Mouse (Mus musculus) heart, embryonic 16.5 days (tissue): ENCODE measurements around the gene Prelid1. TPM values are rescaled to one million over a fixed set of nuclear protein-coding genes. Genes with fewer than 3 reads are reported as not detected.

Experiments used
- ATAC-seq: fragments of 200-750 bp; cut with Nextera tagmentation; replicated peaks from 2 replicates; pipeline ENCODE4 v1.8.0; 2017; ENCODE audit warnings: moderate number of reproducible peaks; ENCODE audit not compliant: insufficient read depth, low FRiP score; ENCODE audit errors: extremely low read depth
- H3K27ac ChIP-seq: fragments of 300-500 bp; sonication (generic); 2 replicates; pipeline ENCODE4 v1.5.1; 2014; ENCODE audit warnings: mild to moderate bottlenecking, low read length, control low read depth, moderate library complexity
- H3K27me3 ChIP-seq: fragments of 300-500 bp; sonication (generic); 2 replicates; pipeline ENCODE4 v1.6.1; 2014; ENCODE audit warnings: low read length, mixed read lengths; ENCODE audit not compliant: control insufficient read depth, insufficient read depth
- H3K36me3 ChIP-seq: fragments of 300-500 bp; sonication (generic); 2 replicates; pipeline ENCODE4 v1.6.1; 2014; ENCODE audit not compliant: control insufficient read depth, insufficient read depth
- H3K4me1 ChIP-seq: fragments of 300-500 bp; sonication (generic); 2 replicates; pipeline ENCODE4 v1.6.1; 2014; ENCODE audit warnings: low read length, mixed read lengths; ENCODE audit not compliant: control insufficient read depth, insufficient read depth
- H3K4me2 ChIP-seq: fragments of 300-500 bp; sonication (generic); 2 replicates; pipeline ENCODE4 v1.6.1; 2014; ENCODE audit warnings: low read depth, mild to moderate bottlenecking, control low read depth, low read length
- H3K4me3 ChIP-seq: fragments of 300-500 bp; sonication (generic); 2 replicates; pipeline ENCODE4 v1.5.1; 2014; ENCODE audit warnings: mild to moderate bottlenecking, control low read depth, low read length
- H3K9ac ChIP-seq: fragments of 300-500 bp; sonication (generic); 2 replicates; pipeline ENCODE4 v1.6.1; 2014; ENCODE audit warnings: low read length, control low read depth
- H3K9me3 ChIP-seq: fragments of 300-500 bp; sonication (generic); replicated peaks from 2 replicates; pipeline ENCODE4 v1.6.1; 2016; ENCODE audit warnings: low read length; ENCODE audit not compliant: control insufficient read depth
- WGBS: fragments of 180-500 bp; shearing (Covaris S2); extraction: QIAGEN DNeasy Blood & Tissue Kit; methylation state at CpG from one replicate; pipeline ENCODE4 v1.1.7; 2014; 5-methylcytosine and 5-hydroxymethylcytosine counted together
- polyA plus RNA-seq: library from polyadenylated mRNA; unstranded; fragments of >200 nt; fragmentation: Nextera tagmentation; extraction: Ambion mirVana; gene quantifications from 2 replicates; pipeline ENCODE4 v1.2.1, GENCODE M21; 2015

Gene Prelid1
- polyA plus RNA-seq, 1 experiment from 2014 or later: 339 TPM

GRCm38 (mm10) chr13:55318351-55318750 lies 1.9 kb upstream of the Prelid1 start:
- H3K4me2 ChIP-seq: no peak overlapping the region
- no peak for ATAC-seq
- no peak overlapping the region for H3K9ac ChIP-seq
- H3K27me3 ChIP-seq: no peaks in the 10 kb centered on the region
- H3K27ac ChIP-seq: no peak overlapping the region
- H3K4me3 ChIP-seq: no peak overlapping the region
- no peaks in the 10 kb centered on the region for H3K9me3 ChIP-seq
- WGBS: 75% methylated on average over 3 of the region's 3 CpGs
- H3K4me1 ChIP-seq: peaks cover 19% of the 10 kb centered on the region
- H3K36me3 ChIP-seq: peaks cover 30% of the 10 kb centered on the region

DNA sequence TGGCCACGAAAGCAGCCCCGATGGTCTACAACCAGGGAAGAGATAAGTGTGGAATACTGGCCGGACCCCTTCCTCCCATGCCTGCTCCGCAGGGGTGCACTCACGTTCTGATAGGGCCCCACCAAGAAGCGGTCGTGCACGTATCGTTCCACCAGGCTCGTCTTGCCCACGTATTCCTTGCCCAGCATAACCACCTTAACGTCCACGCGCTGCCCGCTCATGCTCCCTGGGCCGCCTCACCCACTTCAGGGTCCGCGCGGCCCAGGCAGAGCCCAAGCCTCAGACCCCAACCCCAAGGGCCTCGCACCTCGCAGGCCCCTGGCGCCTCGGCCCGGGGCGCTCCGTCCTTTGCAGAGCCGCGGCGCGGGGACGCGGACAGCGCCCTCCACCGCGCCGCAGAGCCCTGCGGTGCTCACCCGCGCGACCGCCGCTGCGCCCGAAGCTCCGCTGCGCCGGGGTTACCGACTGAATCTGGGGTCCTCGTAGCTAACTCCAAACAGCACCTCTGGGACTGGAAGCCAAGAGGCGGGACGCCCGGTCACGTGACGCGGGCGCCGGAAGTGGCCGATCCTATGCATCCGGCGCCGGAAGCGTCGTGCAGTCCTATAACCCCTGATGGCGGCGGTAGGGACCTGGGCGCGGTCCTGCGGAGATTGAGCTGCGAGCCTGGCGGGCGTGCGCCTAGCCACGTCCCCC lies 1.3 kb downstream of the Prelid1 start, which contains the start of gene Rab24:
Gene Rab24, minus strand, starts transcription at position 513 of the 696 bp plus-strand sequence.
- H3K9me3 ChIP-seq: no peaks in the 10 kb centered on the region
- peaks cover 30% of the 10 kb centered on the region for H3K4me1 ChIP-seq
- WGBS: under 1% methylated on average over 73 of the region's 73 CpGs
- peak within 1 kb of the TSS; percentile 79 for H3K27ac ChIP-seq
- H3K27me3 ChIP-seq: no peaks in the 10 kb centered on the region
- H3K4me3 ChIP-seq: peak within 1 kb of the TSS; percentile 76
- peak; percentile 89 for ATAC-seq
- H3K36me3 ChIP-seq: peaks cover 36% of the 10 kb centered on the region
- H3K4me2 ChIP-seq: peak within 1 kb of the TSS; percentile 79
- peak within 1 kb of the TSS; percentile 88 for H3K9ac ChIP-seq

DNA sequence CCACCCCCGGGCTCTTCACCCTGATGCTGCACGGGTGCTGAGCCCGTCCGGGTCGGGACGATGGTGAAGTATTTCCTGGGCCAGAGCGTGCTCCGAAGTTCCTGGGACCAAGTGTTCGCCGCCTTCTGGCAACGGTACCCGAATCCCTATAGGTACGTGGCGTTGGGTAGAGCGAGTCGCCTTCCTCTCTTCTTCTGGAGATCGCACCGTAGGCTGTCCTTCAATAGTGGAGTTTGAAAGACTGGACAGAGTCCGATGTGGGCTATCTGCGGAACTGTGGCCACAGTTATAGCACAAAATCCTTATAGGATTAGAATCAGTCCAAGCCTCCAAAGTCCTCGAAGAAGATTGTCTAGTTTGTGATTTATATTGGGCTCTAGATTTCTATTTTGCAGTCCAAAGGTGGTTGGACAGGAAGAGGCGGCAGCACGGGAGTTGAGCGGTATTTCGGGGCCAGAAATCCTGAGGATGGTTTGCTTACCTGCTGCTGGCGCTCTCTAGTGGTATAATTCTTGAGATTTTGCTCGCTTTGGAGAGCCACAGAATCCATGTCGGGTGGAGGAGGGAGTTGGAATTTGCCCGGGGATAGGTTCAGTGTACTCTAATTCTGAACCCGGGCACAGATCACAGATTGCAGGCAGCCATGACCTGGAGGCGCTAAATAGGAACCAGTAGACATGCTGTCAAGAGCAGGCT lies 2.0 kb downstream of the Prelid1 start:
- Histone ChIP-seq H3K36me3 (peaks cover 32% of the 10 kb centered on the region), H3K9ac (peak overlapping the region; percentile 88), H3K9me3 (no peaks in the 10 kb centered on the region), H3K4me1 (peaks cover 35% of the 10 kb centered on the region), H3K4me3 (peak overlapping the region; percentile 76), H3K4me2 (peak overlapping the region; percentile 79), H3K27ac (peak overlapping the region; percentile 79), H3K27me3 (no peaks in the 10 kb centered on the region)
- peak; percentile 20; the same call in 1 of the 2 replicates for ATAC-seq
- WGBS: under 1% methylated on average over 31 of the region's 31 CpGs

DNA sequence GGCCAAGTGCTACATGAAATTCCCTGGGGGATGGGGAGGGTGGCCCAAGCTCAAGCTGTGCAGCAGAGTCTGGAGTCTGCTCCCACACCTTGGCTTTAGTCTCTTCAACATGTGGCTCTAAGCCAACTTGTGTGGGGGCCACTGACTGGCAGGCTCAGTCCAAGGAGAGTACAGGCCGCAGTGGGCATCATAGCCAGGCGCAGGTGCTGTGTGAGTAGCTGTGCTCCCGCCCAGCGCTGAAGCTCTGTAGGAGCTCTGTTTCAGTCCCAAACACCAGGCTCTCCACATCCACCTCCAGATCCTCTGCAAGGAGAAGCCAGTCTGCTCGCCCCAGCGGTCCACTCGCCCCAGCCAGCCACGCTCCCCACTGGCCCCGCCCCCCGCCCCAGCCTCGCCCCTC lies 5.3 kb downstream of the Prelid1 start:
- Histone ChIP-seq H3K27me3 (no peaks in the 10 kb centered on the region), H3K36me3 (peaks cover 26% of the 10 kb centered on the region), H3K4me2 (no peak overlapping the region), H3K9me3 (no peaks in the 10 kb centered on the region), H3K4me1 (peaks cover 47% of the 10 kb centered on the region), H3K9ac (no peak overlapping the region), H3K27ac (no peak overlapping the region), H3K4me3 (no peak overlapping the region)
- ATAC-seq: no peak
- 75% methylated on average over 11 of the region's 11 CpGs for WGBS

DNA sequence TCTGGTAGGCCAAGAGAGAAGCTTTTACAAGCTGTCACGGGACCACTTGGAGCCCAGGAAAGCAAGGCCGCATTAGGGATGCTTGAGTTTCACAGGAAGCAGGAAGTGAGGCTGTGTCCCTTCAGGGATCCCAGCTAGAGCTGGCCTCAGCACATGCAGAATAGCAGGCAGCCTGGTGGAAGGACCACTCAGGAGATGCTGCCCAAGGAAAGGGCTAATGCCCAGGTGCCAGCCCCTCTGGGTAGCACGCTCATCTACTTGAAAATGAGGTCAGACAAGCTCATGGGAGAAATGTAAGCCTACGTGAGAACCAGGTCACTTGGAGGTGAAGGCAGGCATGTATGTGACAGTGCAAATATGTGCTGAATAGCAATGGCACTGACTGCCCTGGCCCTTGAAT lies 6.9 kb downstream of the Prelid1 start:
- no peak overlapping the region for H3K4me2 ChIP-seq
- no peak overlapping the region for H3K4me3 ChIP-seq
- H3K27me3 ChIP-seq: no peaks in the 10 kb centered on the region
- H3K9me3 ChIP-seq: no peaks in the 10 kb centered on the region
- H3K9ac ChIP-seq: no peak overlapping the region
- no peak for ATAC-seq
- no peak overlapping the region for H3K27ac ChIP-seq
- WGBS: 37% methylated on average over 4 of the region's 4 CpGs
- H3K36me3 ChIP-seq: peaks cover 26% of the 10 kb centered on the region
- peaks cover 45% of the 10 kb centered on the region for H3K4me1 ChIP-seq

GRCm38 (mm10) chr13:55327633-55328032 lies 7.3 kb downstream of the Prelid1 start:
- Histone ChIP-seq H3K4me3 (peak overlapping the region; percentile 78; the same call in 1 of the 2 replicates), H3K9me3 (no peaks in the 10 kb centered on the region), H3K9ac (no peak overlapping the region), H3K36me3 (peaks cover 26% of the 10 kb centered on the region), H3K27ac (no peak overlapping the region), H3K4me1 (peaks cover 43% of the 10 kb centered on the region), H3K4me2 (peak overlapping the region; percentile 66), H3K27me3 (no peaks in the 10 kb centered on the region)
- peak; percentile 12; the same call in 1 of the 2 replicates for ATAC-seq
- 55% methylated on average over 8 of the region's 8 CpGs for WGBS

- Histone ChIP-seq H3K27ac (no peak overlapping the region), H3K4me2 (peak overlapping the region; percentile 66), H3K9ac (peak overlapping the region; percentile 74), H3K4me3 (peak overlapping the region; percentile 78), H3K27me3 (no peaks in the 10 kb centered on the region), H3K36me3 (peaks cover 26% of the 10 kb centered on the region), H3K9me3 (no peaks in the 10 kb centered on the region), H3K4me1 (peaks cover 38% of the 10 kb centered on the region)
- 78% methylated on average over 6 of the region's 6 CpGs for WGBS
- ATAC-seq: no peak
These were observed 7.9 kb downstream of the Prelid1 start for GRCm38 (mm10) chr13:55328171-55328570.

GRCm38 (mm10) chr13:55328641-55329040 lies 8.3 kb downstream of the Prelid1 start:
- ATAC-seq: no peak
- Histone ChIP-seq H3K27ac (no peak overlapping the region), H3K4me2 (peak overlapping the region; percentile 66), H3K4me1 (peaks cover 33% of the 10 kb centered on the region), H3K36me3 (peaks cover 24% of the 10 kb centered on the region), H3K9me3 (no peaks in the 10 kb centered on the region), H3K4me3 (peak overlapping the region; percentile 78), H3K27me3 (no peaks in the 10 kb centered on the region), H3K9ac (peak overlapping the region; percentile 74)
- WGBS: 79% methylated on average over 4 of the region's 4 CpGs

DNA sequence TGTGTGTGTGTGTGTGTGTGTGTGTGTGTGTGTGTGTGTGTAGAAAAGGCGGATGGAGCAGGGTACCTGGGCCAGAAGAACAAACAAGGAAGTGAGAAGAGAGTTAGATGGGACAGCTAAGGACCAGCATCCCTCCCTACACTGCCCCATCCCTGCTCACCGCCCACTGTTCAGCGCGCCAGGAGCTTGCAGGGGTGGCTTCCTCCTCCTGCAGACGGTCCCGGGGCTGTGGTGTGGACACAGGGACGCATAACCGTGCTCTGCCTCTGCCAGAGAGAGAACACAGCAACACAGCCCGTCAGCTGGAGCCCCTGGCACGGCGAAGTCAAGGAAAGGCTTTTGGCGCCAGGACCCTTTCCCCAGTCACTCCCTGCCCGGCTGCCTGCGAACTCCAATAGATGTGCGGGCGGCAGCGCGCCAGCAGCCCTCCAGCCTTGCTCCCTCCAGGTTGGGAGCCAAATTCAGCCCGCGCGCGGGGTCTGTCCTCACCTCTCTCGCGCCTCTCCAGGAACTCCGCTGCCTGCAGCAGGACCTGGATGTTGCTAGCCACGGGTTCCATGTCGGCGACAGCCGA lies 8.9 kb downstream of the Prelid1 start:
- Histone ChIP-seq H3K27me3 (no peaks in the 10 kb centered on the region), H3K4me1 (peaks cover 31% of the 10 kb centered on the region), H3K9me3 (no peaks in the 10 kb centered on the region), H3K36me3 (peaks cover 18% of the 10 kb centered on the region), H3K9ac (peak overlapping the region; percentile 74), H3K4me2 (peak overlapping the region; percentile 66), H3K27ac (peak overlapping the region; percentile 67), H3K4me3 (peak overlapping the region; percentile 78)
- peak; percentile 18 for ATAC-seq
- WGBS: under 1% methylated on average over 29 of the region's 29 CpGs
